ENCODE assay signal across 17 mouse cellular contexts in the genomic region with DNA sequence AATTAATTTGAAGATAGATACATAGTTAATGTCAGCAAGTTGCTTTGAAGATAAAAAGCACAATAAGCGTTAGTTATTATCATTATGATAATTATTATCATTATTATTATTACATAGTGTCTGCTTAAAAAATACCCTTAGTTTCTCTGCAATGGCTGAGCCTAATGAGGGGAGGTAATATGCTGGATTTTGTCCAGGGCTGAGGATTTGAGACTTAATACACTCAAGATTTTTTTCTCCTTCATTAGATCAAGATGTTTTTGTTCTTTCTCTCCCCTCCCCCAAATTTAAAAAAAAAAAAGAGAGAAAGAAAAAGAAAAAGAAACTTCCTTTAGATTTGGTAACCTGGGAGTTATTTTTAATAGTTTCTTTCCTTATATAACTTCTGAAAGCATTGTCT.
"Had no signal": no experiment of that assay in that cellular context is flagged by ENCODE, and none has a peak within 500 bp of the region (broad histone marks: within the 10 kb centered on the region; RNA-seq: fewer than 3 reads in every experiment).

No protein-coding gene starts in this region.

- H3K27ac ChIP-seq: midbrain, embryonic 12.5 days; neural tube, embryonic 13.5 days; neural tube, embryonic 15.5 days had no signal

- DNase-seq: lung, adult 18-20 months; lung, embryonic 14.5 days; lung, postnatal 10 days; lung, postnatal 4 days; midbrain, embryonic 14.5 days; right cerebral cortex, postnatal 14 days; right cerebral cortex, postnatal 4 days; spleen, adult 18-20 months; thymus, adult 18-20 months; thymus, postnatal 14 days; thymus, postnatal 36 days had no signal

- H3K4me2 ChIP-seq: lung, embryonic 14.5 days; neural tube, embryonic 13.5 days; neural tube, embryonic 15.5 days had no signal

- H3K36me3 ChIP-seq: midbrain, embryonic 12.5 days; neural tube, embryonic 13.5 days; neural tube, embryonic 15.5 days had no signal

- H3K9me3 ChIP-seq: midbrain, embryonic 10.5 days; midbrain, embryonic 12.5 days; neural tube, embryonic 13.5 days; neural tube, embryonic 15.5 days had no signal

- H3K27me3 ChIP-seq: neural tube, embryonic 13.5 days; neural tube, embryonic 15.5 days had no signal

- H3K4me3 ChIP-seq: midbrain, embryonic 10.5 days; midbrain, embryonic 12.5 days; myocyte; neural tube, embryonic 13.5 days; neural tube, embryonic 15.5 days had no signal

- H3K4me1 ChIP-seq: neural tube, embryonic 15.5 days had no signal

- ATAC-seq: midbrain, embryonic 16.5 days had no signal

- H3K9ac ChIP-seq: lung, embryonic 14.5 days; midbrain, embryonic 12.5 days; neural tube, embryonic 13.5 days; neural tube, embryonic 15.5 days had no signal
